Mouse (Mus musculus) liver, adult 2 months (tissue): ENCODE results near the gene Ext2.

Experiments used
- CTCF ChIP-seq: fragments of 200-500 bp; IDR thresholded peaks from 2 replicates; pipeline ENCODE4 v1.5.1; 2011; ENCODE audit warnings: low read depth, low read length, control low read depth
- POLR2A ChIP-seq: fragments of 200-500 bp; IDR thresholded peaks from 2 replicates; pipeline ENCODE4 v1.6.1; 2011; ENCODE audit warnings: low read length, control low read depth; ENCODE audit not compliant: insufficient read depth; ENCODE audit errors: extremely low read depth

DNA sequence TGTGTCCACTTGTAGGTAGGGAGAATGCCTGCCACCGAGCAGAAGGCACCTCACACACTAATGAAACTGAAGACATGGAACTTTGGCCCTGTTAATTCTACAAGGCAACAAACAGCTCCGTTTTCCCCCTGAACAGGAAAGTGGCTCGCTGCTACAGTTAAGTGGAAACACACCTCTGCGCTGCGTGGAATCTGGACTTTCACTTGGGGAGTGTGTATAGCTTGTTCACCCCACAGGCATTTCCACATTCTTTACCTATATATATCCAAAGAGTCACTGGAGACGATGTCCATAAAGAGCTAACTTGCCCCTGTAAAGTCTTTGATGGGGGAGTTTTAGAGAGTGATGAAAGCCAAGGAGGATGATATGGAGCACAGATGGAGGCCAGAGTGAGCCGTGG lies 89.7 kb downstream of the Ext2 start:
- TF ChIP-seq CTCF (no peak), POLR2A (no peak)
